Mouse (Mus musculus) testis, adult 2 months (tissue): ENCODE measurements around the gene Galnt6. TPM values are rescaled to one million over a fixed set of nuclear protein-coding genes. Genes with fewer than 3 reads are reported as not detected.
A peak's percentile ranks its signal among the peaks of the same experiment; 100 is the strongest.

Source experiments
- H3K27ac ChIP-seq: fragments of 200-500 bp; 2 replicates; pipeline ENCODE4 v1.5.1; 2012; ENCODE audit warnings: low read depth, low read length; ENCODE audit not compliant: control insufficient read depth, insufficient read depth
- H3K27me3 ChIP-seq: fragments of 200-500 bp; 2 replicates; pipeline ENCODE4 v1.6.1; 2012; ENCODE audit warnings: mild to moderate bottlenecking, low read length, moderate library complexity; ENCODE audit not compliant: control insufficient read depth, insufficient read depth
- H3K36me3 ChIP-seq: fragments of 200-500 bp; 2 replicates; pipeline ENCODE4 v1.6.1; 2012; ENCODE audit warnings: mild to moderate bottlenecking, low read length; ENCODE audit not compliant: control insufficient read depth, insufficient read depth
- H3K4me1 ChIP-seq: fragments of 200-500 bp; 2 replicates; pipeline ENCODE4 v1.6.1; 2012; ENCODE audit warnings: low read length; ENCODE audit not compliant: control insufficient read depth, insufficient read depth
- H3K4me3 ChIP-seq: fragments of 200-500 bp; 2 replicates; pipeline ENCODE4 v1.5.1; 2012; ENCODE audit warnings: low read depth, mild to moderate bottlenecking, low read length, moderate library complexity, mixed read lengths; ENCODE audit not compliant: control insufficient read depth
- CTCF ChIP-seq: fragments of 200-500 bp; IDR thresholded peaks from 2 replicates; pipeline ENCODE4 v1.5.1; 2012; ENCODE audit warnings: low read depth, mild to moderate bottlenecking, inconsistent platforms, low read length, moderate library complexity; ENCODE audit not compliant: control insufficient read depth, insufficient read depth, insufficient replicate concordance
- POLR2A ChIP-seq: fragments of 200-500 bp; IDR thresholded peaks from 2 replicates; pipeline ENCODE4 v1.6.1; 2012; ENCODE audit warnings: low read depth, mild to moderate bottlenecking, inconsistent platforms, low read length, moderate library complexity; ENCODE audit not compliant: control insufficient read depth
- polyA plus RNA-seq: library from polyadenylated mRNA; depleted of rRNA; stranded (reverse); fragments of >200 nt; gene quantifications from 2 replicates; pipeline ENCODE4 v1.2.3, GENCODE M21; 2012

Galnt6 gene
- polyA plus RNA-seq, 1 experiment, result 0.78 TPM

DNA sequence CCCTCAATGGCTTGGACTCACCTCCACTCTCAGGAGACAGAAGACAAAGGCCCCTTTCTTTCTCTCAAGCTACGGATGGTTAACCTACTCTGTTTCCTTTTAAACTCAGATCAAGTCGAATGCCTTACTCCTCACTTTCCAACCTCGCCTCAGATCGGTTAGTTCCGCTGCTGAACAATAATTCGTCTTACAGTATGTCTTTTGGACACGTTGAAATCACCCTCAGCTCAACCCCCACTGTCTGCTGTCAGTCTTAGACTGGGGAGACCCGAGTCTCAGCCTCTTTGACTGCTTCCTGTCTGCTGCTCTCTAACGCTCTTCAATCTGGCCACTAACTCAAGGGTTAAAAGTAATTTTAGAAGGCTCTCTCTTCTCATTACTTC lies 31.9 kb upstream of the Galnt6 start:
- H3K27me3 ChIP-seq, result no peaks in the 10 kb centered on the region
- peak overlapping the region; percentile 90 for H3K4me3 ChIP-seq
- H3K27ac ChIP-seq, result peak overlapping the region; percentile 45
- peaks cover 20% of the 10 kb centered on the region for H3K4me1 ChIP-seq
- no peak for TF ChIP-seq POLR2A
- no peak for TF ChIP-seq CTCF
- H3K36me3 ChIP-seq, result 0 out of 2 replicates have a peak, but pooled peaks cover 1% of the 10 kb centered on the region

DNA sequence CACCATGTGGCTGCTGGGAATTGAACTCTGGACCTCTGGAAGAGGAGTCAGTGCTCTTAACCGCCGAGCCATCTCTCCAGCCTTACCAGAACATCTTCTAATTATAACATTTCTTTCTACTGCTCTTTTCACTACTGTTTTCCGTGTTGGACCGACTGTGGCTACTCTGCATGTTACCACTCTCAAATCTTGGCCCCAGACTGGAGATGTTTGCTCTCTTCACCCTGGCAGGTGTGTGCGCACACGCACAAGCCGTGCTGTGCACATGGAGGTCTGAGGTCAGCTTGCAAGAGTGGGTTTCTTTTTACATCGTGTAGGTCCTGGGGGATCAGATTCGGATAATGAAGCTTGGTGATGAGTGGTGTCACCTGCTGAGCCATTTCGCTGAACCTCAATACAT lies 30.1 kb upstream of the Galnt6 start:
- TF ChIP-seq POLR2A (no peak), CTCF (no peak)
- H3K27ac ChIP-seq, result no peak overlapping the region
- no peaks in the 10 kb centered on the region for H3K36me3 ChIP-seq
- no peaks in the 10 kb centered on the region for H3K27me3 ChIP-seq
- peaks cover 20% of the 10 kb centered on the region for H3K4me1 ChIP-seq
- H3K4me3 ChIP-seq, result no peak overlapping the region

- H3K27me3 ChIP-seq, result no peaks in the 10 kb centered on the region
- no peaks in the 10 kb centered on the region for H3K36me3 ChIP-seq
- H3K27ac ChIP-seq, result no peak overlapping the region
- H3K4me3 ChIP-seq, result peak overlapping the region; percentile 5; the same call in 1 of the 2 replicates
- peaks cover 17% of the 10 kb centered on the region for H3K4me1 ChIP-seq
- peak; percentile 88; the same call in 1 of the 2 replicates for TF ChIP-seq CTCF
- peak; percentile 13; the same call in 1 of the 2 replicates for TF ChIP-seq POLR2A
Measured at GRCm38 (mm10) chr15:100757527-100757978, 28.4 kb upstream of the Galnt6 start.

DNA sequence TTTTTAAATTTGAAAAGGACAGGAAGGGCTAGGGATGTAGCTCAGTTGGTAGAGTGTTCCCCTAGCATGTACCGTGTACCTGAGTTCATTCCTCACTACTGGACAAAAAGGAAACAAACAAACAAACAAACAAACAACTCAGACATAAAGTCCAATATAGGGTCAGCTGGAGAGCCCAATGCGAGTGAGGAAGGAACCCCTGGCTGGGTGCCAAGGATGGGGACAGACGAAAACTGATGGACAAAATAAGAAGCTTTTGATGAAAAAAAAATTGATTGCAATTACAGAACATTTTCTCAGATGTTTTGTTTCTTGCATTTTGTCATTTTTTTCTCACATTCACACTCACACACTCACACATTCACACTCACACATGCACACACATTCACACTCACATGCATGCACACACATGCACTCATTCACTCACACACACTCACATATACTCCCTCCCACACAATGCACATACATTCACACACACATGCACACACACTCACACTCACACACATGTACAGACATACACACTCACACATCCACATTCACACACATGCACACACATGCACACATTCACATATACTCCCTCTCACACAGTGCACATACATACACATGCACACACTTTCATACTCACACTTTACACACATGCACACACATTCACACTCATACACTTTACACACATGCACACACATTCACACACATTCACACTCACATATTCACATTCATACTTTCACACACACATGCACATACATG lies 26.9 kb upstream of the Galnt6 start:
- H3K4me3 ChIP-seq, result no peak overlapping the region
- no peaks in the 10 kb centered on the region for H3K27me3 ChIP-seq
- H3K36me3 ChIP-seq, result no peaks in the 10 kb centered on the region
- peaks cover 13% of the 10 kb centered on the region for H3K4me1 ChIP-seq
- H3K27ac ChIP-seq, result no peak overlapping the region
- no peak for TF ChIP-seq POLR2A
- TF ChIP-seq CTCF, result no peak

GRCm38 (mm10) chr15:100755498-100755859 lies 26.3 kb upstream of the Galnt6 start:
- Histone ChIP-seq H3K4me1 (peaks cover 9% of the 10 kb centered on the region), H3K36me3 (no peaks in the 10 kb centered on the region), H3K27ac (no peak overlapping the region), H3K4me3 (no peak overlapping the region), H3K27me3 (no peaks in the 10 kb centered on the region)
- TF ChIP-seq CTCF (no peak), POLR2A (no peak)

- Histone ChIP-seq H3K4me3 (no peak overlapping the region), H3K27ac (no peak overlapping the region), H3K4me1 (peaks cover 7% of the 10 kb centered on the region), H3K27me3 (no peaks in the 10 kb centered on the region), H3K36me3 (no peaks in the 10 kb centered on the region)
- TF ChIP-seq POLR2A, result no peak
- TF ChIP-seq CTCF, result no peak; the same call in 1 of the 2 replicates
Measured at GRCm38 (mm10) chr15:100754805-100755497, 25.8 kb upstream of the Galnt6 start.

DNA sequence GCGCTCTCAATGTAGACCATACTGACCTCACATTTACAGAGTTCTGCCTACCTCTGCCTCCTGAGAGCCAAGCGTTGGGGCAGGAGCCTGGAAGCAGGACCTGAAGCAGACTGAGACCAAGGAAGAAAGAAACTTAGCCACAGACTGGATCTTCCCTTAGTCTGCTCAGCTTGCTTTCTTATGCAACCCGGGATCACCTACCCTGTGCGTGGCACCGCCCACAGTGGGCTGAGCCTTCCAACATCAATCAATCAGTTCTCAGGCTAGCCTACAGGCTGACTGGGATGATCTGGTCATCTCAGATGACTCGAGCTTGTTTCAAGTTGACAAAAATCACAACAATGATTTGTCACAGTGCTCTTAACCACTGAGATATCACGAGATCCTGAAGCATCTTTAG lies 24.9 kb upstream of the Galnt6 start:
- Histone ChIP-seq H3K27me3 (no peaks in the 10 kb centered on the region), H3K36me3 (no peaks in the 10 kb centered on the region), H3K4me1 (peaks cover 7% of the 10 kb centered on the region), H3K27ac (no peak overlapping the region), H3K4me3 (no peak overlapping the region)
- no peak for TF ChIP-seq POLR2A
- no peak for TF ChIP-seq CTCF
